Mouse (Mus musculus): ENCODE measurements at regions not wholly inside any gene's neighbourhood (a gene's known extent, or its start where the extent isn't known, plus 50 kb on each side); places are given as distances from the start of the nearest gene placed in this dataset.
A peak's percentile ranks its signal among the peaks of the same experiment; 100 is the strongest.
"Not testable (repeated sequence)": the region's sequence is repeated elsewhere in the genome, so short reads cannot be mapped to it uniquely, and the experiment has no call there.

- DNase-seq: no peak
- intact Hi-C loops (cut with DNase I): no loop called here
Observed at GRCm38 (mm10) chr7:87096500-87096899, 100.6 kb downstream of the Vmn2r79 start.

- intact Hi-C loops (cut with DNase I): not testable (repeated sequence)
Observed at GRCm38 (mm10) chr7:87099611-87100010, 103.7 kb downstream of the Vmn2r79 start.

GRCm38 (mm10) chr7:87100377-87100776, 104.5 kb downstream of the Vmn2r79 start:
- intact Hi-C loops (cut with DNase I); DNase-seq: not testable (repeated sequence)

More at GRCm38 (mm10) chr7:87099611-87100010, 103.7 kb downstream of the Vmn2r79 start:
- DNase-seq: not testable (repeated sequence)

- DNase-seq; intact Hi-C loops (cut with DNase I): not testable (repeated sequence)
Observed at GRCm38 (mm10) chr7:87101281-87101680, 105.4 kb downstream of the Vmn2r79 start.

GRCm38 (mm10) chr7:87110312-87110984, 114.5 kb downstream of the Vmn2r79 start:
- DNase-seq: peak in 1 of 2 experiments; percentile 2
- intact Hi-C loops (cut with DNase I): loop anchor here (2.0 to 10.0 kb wide), 3 partner anchors 302 to 1434 kb away; no protein-coding TSS in a partner anchor

GRCm38 (mm10) chr7:87110985-87111372, 115.1 kb downstream of the Vmn2r79 start:
- DNase-seq: no peak
- intact Hi-C loops (cut with DNase I): loop anchor here (2.0 to 10.0 kb wide), 3 partner anchors 301 to 1434 kb away; no protein-coding TSS in a partner anchor

GRCm38 (mm10) chr7:87113654-87114053, 117.7 kb downstream of the Vmn2r79 start:
- peak in 1 of 2 experiments; percentile 6 for DNase-seq
- intact Hi-C loops (cut with DNase I): loop anchor here (2.0 to 10.0 kb wide), 3 partner anchors 163 to 1431 kb away; no protein-coding TSS in a partner anchor

- no peak for DNase-seq
- intact Hi-C loops (cut with DNase I): no loop called here
Observed at GRCm38 (mm10) chr7:87122516-87122915, 123.4 kb upstream of the Nox4 start.

- DNase-seq: no peak
Observed at GRCm38 (mm10) chr7:87145896-87146295, 100.0 kb upstream of the Nox4 start.

GRCm38 (mm10) chr7:87147703-87148102, 98.2 kb upstream of the Nox4 start:
- no peak for DNase-seq
- intact Hi-C loops (cut with DNase I): no loop called here

More at GRCm38 (mm10) chr7:87145896-87146295, 100.0 kb upstream of the Nox4 start:
- intact Hi-C loops (cut with DNase I): no loop called here

- intact Hi-C loops (cut with DNase I): no loop called here
Observed at GRCm38 (mm10) chr7:87148681-87149080, 97.2 kb upstream of the Nox4 start.

GRCm38 (mm10) chr7:87150991-87151390, 94.9 kb upstream of the Nox4 start:
- intact Hi-C loops (cut with DNase I): no loop called here
- no peak for DNase-seq

More at GRCm38 (mm10) chr7:87148681-87149080, 97.2 kb upstream of the Nox4 start:
- DNase-seq: no peak

GRCm38 (mm10) chr7:87186443-87187153, 59.3 kb upstream of the Nox4 start:
- no peak for DNase-seq
- intact Hi-C loops (cut with DNase I): no loop called here

- no peak for DNase-seq
- intact Hi-C loops (cut with DNase I): no loop called here
Observed at GRCm38 (mm10) chr7:87195647-87196046, 50.2 kb upstream of the Nox4 start.
